Comparison of ENCODE assay signal across 8 mouse cellular contexts in the genomic region with DNA sequence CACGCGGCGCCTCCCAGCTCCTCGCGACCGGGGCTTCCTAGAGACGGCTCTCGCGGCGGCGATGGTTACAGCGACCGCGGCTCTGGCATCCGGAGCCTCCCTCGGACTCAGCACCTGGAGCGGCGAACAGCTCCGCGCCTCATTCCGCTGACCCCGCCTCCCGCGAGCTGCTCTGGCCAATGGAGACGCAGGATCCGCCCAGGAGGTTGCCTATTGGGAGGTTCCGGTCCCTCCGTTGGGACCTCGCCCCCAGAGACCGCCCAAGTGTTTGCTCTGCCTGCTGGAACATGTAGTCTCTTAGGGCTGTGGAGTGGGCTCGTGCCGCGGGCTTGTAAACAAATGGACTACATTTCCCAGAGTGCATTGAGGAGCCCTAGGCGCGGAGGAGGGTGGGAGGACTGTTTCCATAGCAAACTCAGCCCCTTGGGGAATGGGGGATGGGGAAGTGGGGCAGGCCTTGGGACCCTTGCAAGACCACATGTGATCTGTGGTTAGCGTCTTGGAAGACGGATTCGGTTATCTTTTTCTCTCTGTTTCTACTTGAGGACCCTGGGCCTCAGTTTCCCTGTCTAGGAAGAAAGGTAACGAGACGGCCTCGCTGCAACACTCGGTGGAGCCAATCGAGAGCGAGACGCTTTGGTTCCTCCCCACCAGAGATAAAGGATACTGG. TPM values are rescaled to one million over a fixed set of nuclear protein-coding genes. Genes with fewer than 3 reads are reported as not detected.
DNase-seq lines count a peak whose midpoint lies in the region; ATAC-seq lines count a peak whose summit lies in the region.

A gene (minus strand): TSS at position 137 of the 670 bp plus-strand sequence.

- peak; percentile 97 for ATAC-seq in megakaryocyte progenitor cell, adult 5-6 weeks (replicated peaks; ENCODE audit: poor library complexity)

- peak; percentile 93 for DNase-seq in adipocyte (ENCODE audit: low spot score)
- DNase-seq in embryo, embryonic 10 days (ENCODE audit: low spot score), result peak; percentile 99
- DNase-seq in gastrocnemius, postnatal 10 days, result peak; percentile 96
- DNase-seq in induced T-regulatory cell, adult 2 months (ENCODE audit: low read depth), result peak; percentile 96
- peak; percentile 99 for DNase-seq in left cerebral cortex, adult 9 months (ENCODE audit: low spot score in 2 of 2)
- DNase-seq in right cerebral cortex, postnatal 14 days, result peak; percentile 98
- peak; percentile 94 to 98 for DNase-seq in urinary bladder, postnatal 36 days (ENCODE audit: low spot score in 2 of 2)

RNA-seq across cellular contexts. Expression of the gene that starts here (rescaled TPM):
- 1 to 10 TPM; 1.4 to 7.7 TPM for total RNA-seq in gastrocnemius, postnatal 10 days (2021)
- total RNA-seq in megakaryocyte progenitor cell, adult 5-6 weeks (2015), result not detected in 2 replicates
- not detected in 2 replicates for total RNA-seq in megakaryocyte progenitor cell, adult 5-6 weeks (2017)

Comparison
In these comparisons a context has a peak if more than half of its experiments do, and no peak if none do; other contexts are left out.
1. Peak in every context shown above with its lines: DNase-seq and ATAC-seq.
2. Peak in ATAC-seq in megakaryocyte progenitor cell, adult 5-6 weeks; RNA of the gene not detected or under 1 TPM.